Mouse (Mus musculus): ENCODE data around the gene Morc4. TPM values are rescaled to one million over a fixed set of nuclear protein-coding genes. Genes with fewer than 3 reads are reported as not detected.

Gene Morc4
- total RNA-seq, 2 experiments from 2014 or later = 0.51 TPM; not detected in 1

Other genes with a start within 250 kb of the Morc4 start
- 0.96 and 3.1 TPM in 2 replicates for gene Tbc1d8b, start 186.7 kb downstream of the Morc4 start, total RNA-seq (2015; ENCODE audit: low replicate concordance)
- gene Tbc1d8b, start 186.7 kb downstream of the Morc4 start, total RNA-seq (2017; ENCODE audit: low replicate concordance) = 1.4 and 3.2 TPM in 2 replicates
- gene Gm15013, start 157.2 kb downstream of the Morc4 start, total RNA-seq (2015; ENCODE audit: low replicate concordance) = not detected in 2 replicates
- not detected in 2 replicates for gene Gm15013, start 157.2 kb downstream of the Morc4 start, total RNA-seq (2017; ENCODE audit: low replicate concordance)
- gene Ripply1, start 89.3 kb downstream of the Morc4 start, total RNA-seq (2015; ENCODE audit: low replicate concordance) = not detected in 2 replicates
- gene Ripply1, start 89.3 kb downstream of the Morc4 start, total RNA-seq (2017; ENCODE audit: low replicate concordance) = not detected in 2 replicates
- not detected in 2 replicates for gene Cldn2, start 70.8 kb downstream of the Morc4 start, total RNA-seq (2015; ENCODE audit: low replicate concordance)
- gene Cldn2, start 70.8 kb downstream of the Morc4 start, total RNA-seq (2017; ENCODE audit: low replicate concordance) = not detected in 2 replicates
- 5.6 and 16.9 TPM in 2 replicates for gene Rbm41, start 126.9 kb upstream of the Morc4 start, total RNA-seq (2015; ENCODE audit: low replicate concordance)
- 10.7 and 14.5 TPM in 2 replicates for gene Rbm41, start 126.9 kb upstream of the Morc4 start, total RNA-seq (2017; ENCODE audit: low replicate concordance)
- not detected in 2 replicates for gene Nup62cl, start 191.0 kb upstream of the Morc4 start, total RNA-seq (2015; ENCODE audit: low replicate concordance)
- gene Nup62cl, start 191.0 kb upstream of the Morc4 start, total RNA-seq (2017; ENCODE audit: low replicate concordance) = not detected in 2 replicates
- gene Pih1h3b, start 191.2 kb upstream of the Morc4 start, total RNA-seq (2015; ENCODE audit: low replicate concordance) = not detected in 2 replicates
- gene Pih1h3b, start 191.2 kb upstream of the Morc4 start, total RNA-seq (2017; ENCODE audit: low replicate concordance) = not detected in 2 replicates

All from erythroblast, adult 5-6 weeks (primary cell).